Mouse (Mus musculus) cerebellum, postnatal 25 days (tissue): ENCODE results near the gene Olfr775.

ENCODE experiments used
- DNase-seq, 2 experiments: peaks; one replicate each; pipeline ENCODE4 v3.0.0; 2021; ENCODE audit warnings: mixed read lengths in 2 of 2

Gene Olfr775

DNA sequence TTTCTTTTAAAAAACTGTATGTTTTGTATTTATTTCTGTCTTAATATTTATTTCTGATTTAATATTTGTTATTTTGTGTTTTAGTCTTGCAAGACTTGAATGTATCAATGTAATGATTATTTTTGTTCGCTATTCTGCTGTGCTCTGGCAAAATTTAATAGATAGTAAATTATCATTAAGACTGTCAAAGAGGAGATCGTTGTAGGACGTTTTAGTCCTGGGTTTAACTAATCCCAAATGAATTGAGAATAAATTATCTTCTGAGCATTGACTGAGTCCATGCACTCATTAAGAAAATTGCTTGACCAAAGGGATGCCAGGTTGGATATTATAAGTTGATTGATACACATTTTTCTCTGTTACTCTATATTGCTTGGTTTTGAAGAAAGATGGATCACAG lies at the start of gene Olfr775:
Gene Olfr775 (plus strand): TSS at position 301 of the 400 bp plus-strand sequence.
- no peak for DNase-seq

DNA sequence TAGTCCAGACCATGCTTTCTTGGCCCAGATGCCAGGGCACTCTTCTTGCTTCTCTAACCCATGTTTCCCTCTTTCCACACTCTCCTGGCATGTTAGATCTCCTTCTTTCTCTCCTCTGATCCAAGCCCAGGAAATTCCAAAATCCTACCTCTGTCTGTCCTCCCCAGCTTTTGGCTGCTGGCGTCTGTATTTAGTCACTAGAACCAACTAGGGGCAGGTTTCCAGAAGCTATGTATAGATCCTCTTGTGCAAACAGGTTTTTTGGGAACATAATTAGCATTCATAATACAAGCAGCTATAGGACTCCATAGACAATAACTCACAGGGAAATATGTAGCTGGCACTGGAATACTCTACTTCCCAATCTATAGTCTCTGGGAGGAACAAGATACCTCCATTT lies 17.5 kb upstream of the Olfr775 start:
- DNase-seq = no peak

DNA sequence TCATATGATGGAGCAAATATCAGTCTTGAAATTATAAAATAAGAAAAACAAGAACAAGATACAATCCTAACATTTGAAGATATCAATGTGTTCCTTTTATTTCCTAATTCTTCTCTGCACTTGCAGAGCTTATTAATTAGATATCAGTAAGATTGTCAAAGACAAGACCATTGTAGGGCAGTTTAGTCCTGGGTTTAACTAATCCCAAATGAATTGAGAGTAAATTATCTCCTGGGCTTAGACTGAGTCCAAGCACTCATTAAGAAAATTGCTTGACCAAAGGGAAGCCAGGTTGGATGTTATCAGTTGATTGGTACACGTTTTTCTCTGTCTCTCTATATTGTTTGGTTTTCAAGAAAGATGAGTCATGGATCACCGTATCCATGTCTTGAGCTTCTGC lies 12.3 kb upstream of the Olfr775 start, which contains the start of gene Olfr774:
Gene Olfr774 (plus strand): TSS at position 301 of the 400 bp plus-strand sequence.
- no peak for DNase-seq

DNA sequence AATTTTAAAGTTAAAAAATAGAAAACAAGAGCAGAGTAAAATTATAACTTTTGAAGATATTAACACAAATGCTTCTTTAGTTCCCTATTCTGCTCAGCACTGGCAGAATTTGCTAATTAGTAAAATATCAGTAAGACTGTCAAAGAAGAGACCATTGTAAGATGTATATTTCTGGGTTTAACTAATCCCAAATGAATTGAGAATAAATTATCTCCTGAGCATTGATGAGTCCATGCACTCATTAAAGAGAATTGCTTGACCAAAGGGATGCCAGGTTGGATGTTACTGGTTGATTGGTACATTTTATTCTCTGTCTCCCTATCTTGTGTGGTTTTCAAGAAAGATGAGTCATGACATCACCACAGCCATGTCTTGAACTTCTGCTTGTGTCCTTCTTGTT lies 10.6 kb downstream of the Olfr775 start, which contains the start of gene Olfr776:
Gene Olfr776 (plus strand): TSS at position 301 of the 400 bp plus-strand sequence.
- no peak for DNase-seq

DNA sequence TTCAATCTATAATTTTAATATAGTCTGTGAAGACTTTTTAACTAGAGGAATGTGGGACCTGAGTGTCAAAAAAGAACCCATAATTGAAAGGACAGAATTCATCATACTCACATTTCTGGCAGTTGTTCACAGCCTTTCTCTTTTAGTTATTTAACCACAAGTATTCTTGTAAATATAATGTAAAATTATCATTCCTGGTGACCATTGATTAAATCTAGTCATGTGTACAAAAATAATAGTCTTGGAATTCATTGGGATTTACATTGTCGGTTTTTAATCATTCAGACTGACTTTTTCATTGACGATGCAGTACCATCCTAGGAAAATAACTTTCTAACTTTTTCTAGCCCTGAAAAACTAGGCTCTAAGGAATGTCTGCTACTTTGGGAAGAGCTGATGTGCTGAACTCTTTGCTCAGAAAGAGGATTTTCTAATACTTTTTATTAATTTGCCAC lies 22.9 kb downstream of the Olfr775 start, which contains the start of gene Olfr777:
Gene Olfr777 (minus strand): TSS at position 405 of the 455 bp plus-strand sequence.
- DNase-seq = no peak
